Mouse (Mus musculus): ENCODE results near the gene Ddhd1.

Ddhd1 gene

GRCm38 (mm10) chr14:45644786-45645185 lies 13.2 kb downstream of the Ddhd1 start:
- in situ Hi-C loops (cut with MboI): no loop called here

DNA sequence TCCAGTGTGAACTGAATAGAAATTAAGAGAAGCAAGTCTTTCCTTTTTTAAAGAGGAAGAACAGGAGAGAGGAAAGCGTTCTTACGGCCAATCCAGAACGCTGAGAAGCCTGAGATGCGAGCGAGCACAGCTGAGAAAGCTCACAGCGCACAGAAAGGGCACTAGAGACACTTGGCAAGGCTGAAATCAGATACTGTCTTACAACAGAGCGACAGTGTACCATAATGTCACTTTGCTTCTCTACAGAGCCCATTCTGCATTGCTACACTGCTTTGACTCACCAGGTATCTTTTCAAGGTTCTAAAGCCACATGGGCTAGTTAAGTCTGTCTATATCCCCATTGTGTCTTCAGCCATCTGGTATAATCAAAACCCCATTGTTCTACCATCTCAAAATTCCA lies 13.7 kb downstream of the Ddhd1 start:
- in situ Hi-C loops (cut with MboI): no loop called here

DNA sequence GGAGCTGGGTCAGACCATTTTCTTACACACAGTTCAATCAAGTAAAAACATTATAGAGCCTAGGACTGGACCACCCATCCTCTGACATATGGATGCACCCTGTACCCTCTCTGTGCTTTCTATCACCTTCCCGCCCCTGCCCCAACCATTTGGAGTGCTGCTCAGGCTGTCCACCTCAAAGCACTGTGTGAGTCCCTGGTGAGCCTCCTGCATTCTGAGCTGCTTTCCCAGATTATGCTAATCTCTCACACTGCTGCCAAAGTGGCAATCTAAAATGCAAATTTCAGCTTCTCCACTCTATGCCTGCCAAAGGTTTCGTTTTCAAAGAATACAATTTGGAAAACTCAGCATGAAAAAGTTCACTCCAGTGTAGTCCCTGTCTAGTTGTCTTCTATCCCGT lies 14.5 kb downstream of the Ddhd1 start:
- in situ Hi-C loops (cut with MboI): no loop called here

GRCm38 (mm10) chr14:45642795-45643194 lies 15.1 kb downstream of the Ddhd1 start:
- in situ Hi-C loops (cut with MboI): no loop called here

DNA sequence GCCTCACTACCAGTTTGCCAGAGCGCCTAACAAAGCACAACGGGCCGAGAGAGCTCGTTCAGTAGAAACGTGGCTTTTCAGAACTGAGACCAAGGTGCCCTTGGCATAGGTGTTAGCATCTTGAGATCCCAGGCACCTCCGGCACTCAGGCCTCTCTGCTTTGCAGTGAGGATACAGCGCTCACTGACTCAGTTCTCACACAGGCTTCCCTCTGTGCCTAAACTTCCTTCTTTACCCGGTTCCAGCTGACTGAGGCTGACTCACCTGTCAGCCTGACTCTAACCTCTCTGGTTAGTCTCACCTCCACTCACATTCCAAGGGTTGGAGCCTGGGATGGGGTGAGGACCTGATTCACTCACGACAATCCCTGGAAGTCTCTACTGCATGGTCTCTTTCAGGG lies 15.7 kb downstream of the Ddhd1 start:
- in situ Hi-C loops (cut with MboI): no loop called here

DNA sequence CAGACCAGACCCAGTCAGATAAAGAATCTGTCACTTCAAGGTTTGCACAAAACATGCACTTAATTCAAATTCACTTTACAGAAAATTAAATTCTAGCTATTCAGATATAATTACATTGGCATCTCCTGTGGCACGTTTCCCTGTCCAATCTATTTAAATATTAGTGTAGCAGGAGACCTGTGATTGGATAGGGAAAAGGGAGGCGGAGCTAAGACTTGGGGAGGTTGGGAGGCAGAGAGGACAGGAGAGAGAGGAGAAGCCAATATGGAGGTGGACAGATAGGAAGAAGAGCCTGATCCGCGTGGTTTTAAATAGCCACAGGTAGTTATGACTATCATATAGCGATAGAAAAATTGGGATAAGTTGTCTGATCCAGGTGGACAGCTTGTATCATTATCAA lies 19.2 kb downstream of the Ddhd1 start:
- in situ Hi-C loops (cut with MboI): no loop called here

- in situ Hi-C loops (cut with MboI): no loop called here
Observed at GRCm38 (mm10) chr14:45635496-45635895, 22.4 kb downstream of the Ddhd1 start.

DNA sequence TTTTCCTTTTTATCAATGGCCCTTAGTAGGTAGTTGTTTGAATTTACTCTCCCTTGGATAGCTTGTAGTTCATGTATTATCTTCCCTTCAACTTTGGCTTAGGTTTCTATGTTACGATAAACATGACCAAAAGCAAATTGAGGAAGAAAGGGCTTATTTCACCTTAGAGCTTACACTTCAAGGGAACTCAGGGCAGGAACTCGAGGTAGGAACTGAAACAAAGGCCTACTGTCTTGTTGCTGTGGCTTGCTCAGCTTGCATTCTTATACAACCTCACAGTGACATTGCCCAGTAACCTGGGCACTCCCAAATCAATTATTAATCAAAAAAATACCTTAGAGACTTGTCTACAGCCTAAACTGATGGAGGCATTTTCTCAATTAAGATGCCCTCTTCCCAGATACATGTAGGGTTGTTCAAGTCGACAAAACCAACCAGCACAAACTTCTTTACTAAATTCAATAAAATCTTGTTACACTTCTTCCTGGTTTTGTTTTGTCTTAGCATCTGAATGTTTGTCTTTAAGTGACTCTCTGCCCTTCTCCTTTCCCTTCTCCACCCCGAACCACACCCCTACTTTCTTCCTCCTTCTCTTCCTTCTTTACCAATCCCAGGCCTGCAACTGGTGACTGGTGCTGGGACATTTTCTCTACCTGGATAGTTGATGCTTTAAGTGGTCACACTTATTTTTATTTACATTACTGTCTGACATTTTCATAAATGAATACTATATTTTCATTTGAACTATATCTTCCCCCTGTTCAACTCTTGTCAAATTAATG lies 25.0 kb downstream of the Ddhd1 start:
- in situ Hi-C loops (cut with MboI): no loop called here

DNA sequence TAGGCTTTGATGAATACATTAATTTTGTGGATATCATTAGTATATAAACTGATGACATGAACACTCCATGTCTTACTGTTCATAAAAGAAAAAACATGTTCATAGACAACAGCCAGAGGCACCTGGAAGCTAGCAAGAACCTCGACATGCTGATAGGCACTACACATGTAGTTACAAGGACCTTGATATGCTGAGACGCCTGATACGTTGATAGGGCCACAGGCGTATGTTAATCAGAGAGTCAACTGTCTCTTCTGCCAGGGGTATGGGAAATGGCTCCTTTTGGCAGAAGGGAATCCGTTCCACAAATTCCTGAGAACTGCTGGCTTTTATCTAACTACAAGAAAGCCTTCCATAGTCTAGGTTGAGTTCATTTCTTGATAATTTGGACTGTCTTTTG lies 27.4 kb downstream of the Ddhd1 start:
- in situ Hi-C loops (cut with MboI): no loop called here

GRCm38 (mm10) chr14:45629938-45630337 lies 28.0 kb downstream of the Ddhd1 start:
- in situ Hi-C loops (cut with MboI): no loop called here

GRCm38 (mm10) chr14:45618351-45618750 lies 39.6 kb downstream of the Ddhd1 start:
- in situ Hi-C loops (cut with MboI): no loop called here

DNA sequence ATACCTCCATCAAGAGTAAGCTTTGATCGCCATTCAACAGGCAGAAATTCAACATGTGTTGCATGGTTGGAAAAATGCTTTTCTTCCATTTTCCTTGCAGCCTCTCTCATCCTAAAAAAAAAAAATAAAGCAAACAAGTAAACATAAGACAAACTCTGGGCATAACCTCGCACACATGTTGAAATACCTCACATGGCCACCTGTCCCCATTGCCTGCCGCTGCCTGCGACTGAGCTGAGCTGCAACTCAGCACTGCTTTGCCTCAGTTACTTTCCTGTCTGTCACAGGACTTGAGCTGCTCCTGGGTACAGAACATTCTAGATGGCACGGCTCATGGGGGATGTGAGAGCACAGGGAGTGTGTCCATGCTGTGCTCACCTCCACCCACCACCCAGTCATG lies 41.4 kb downstream of the Ddhd1 start:
- in situ Hi-C loops (cut with MboI): no loop called here

GRCm38 (mm10) chr14:45615776-45616175 lies 42.2 kb downstream of the Ddhd1 start:
- in situ Hi-C loops (cut with MboI): no loop called here

GRCm38 (mm10) chr14:45614822-45615221 lies 43.1 kb downstream of the Ddhd1 start:
- in situ Hi-C loops (cut with MboI): no loop called here

DNA sequence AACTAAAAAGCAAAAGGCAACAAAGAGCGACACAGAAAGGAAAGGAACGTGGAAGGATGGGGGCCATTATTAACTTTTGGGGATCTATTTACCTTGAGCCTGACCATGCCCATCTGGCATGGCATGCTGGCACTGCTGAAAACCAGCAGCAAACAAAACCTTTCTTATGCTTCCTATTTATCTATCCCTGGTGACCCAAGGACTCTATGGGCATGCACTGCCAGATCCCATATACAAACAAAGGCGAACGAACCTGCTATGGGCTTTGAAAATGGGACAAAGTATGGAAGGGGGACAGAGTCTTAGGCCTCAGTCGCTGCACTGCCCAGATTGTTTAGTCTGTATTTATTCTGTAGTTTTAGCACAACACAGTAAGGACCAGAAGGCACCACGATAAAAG lies 43.5 kb downstream of the Ddhd1 start:
- in situ Hi-C loops (cut with MboI): no loop called here

- in situ Hi-C loops (cut with MboI): no loop called here
Observed at GRCm38 (mm10) chr14:45611654-45612053, 46.3 kb downstream of the Ddhd1 start.

GRCm38 (mm10) chr14:45602002-45602401 lies 55.9 kb downstream of the Ddhd1 start:
- in situ Hi-C loops (cut with MboI): no loop called here

DNA sequence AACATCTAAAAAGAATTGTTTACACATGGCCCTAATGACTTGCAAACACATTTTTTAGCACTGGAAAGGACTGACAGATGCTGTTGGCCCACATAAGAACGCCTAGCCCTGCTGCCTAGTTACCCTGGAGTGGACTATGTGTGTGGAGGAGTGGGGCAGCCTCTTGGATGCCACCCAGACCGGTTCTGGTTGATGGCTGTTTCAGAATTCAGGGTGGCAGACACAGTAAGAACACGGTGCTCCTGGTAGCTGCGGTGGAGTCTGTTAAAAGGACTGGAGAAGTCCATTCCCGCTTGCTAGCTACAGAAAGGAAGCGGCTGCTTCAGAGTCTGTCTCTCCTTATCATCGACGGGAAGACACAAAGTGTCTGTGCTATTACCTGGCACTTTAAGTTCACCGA lies 57.4 kb downstream of the Ddhd1 start:
- in situ Hi-C loops (cut with MboI): no loop called here

GRCm38 (mm10) chr14:45597855-45598254 lies 60.1 kb downstream of the Ddhd1 start:
- in situ Hi-C loops (cut with MboI): no loop called here

DNA sequence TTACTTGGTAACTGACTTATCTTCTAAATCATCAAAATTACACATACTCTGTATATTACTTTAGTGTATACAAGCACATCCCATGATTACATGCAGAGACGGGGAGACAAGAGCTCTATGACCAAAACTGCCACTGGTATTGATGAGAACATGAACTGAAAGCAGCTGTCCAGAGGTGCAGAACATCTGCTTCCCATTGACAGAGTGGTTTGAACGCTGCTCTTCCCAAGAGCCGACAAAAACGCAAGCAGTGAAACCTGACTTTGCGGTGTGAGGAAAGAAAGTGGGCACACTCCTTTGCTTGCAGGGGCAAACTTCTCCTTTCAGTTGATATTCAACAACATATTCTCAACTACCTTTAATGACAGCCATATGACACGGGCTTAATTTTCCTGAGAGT lies 64.7 kb downstream of the Ddhd1 start:
- in situ Hi-C loops (cut with MboI): no loop called here

- in situ Hi-C loops (cut with MboI): no loop called here
Observed at GRCm38 (mm10) chr14:45588403-45588802, 69.5 kb downstream of the Ddhd1 start.

DNA sequence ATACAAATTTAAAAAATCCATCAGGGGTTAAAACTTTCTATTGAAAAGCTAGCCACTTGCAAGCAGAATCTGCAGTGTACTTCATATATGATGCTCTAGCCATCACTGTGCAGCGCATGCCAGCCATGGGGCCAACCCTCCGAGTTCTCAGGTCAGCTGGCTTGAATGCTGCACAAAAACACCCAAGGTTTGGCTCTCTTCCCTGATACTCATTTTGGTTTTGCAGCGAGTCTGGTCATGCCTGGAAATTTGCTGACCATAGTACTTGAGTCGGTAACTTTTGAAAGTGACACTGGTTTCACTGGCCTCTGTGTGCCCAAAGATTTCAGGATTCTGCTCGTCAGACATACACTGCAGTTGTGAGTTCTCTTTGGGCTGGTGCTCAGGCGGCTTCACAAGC lies 70.4 kb downstream of the Ddhd1 start:
- in situ Hi-C loops (cut with MboI): no loop called here

- in situ Hi-C loops (cut with MboI): no loop called here
Observed at GRCm38 (mm10) chr14:45583494-45584027, 74.4 kb downstream of the Ddhd1 start.

Data from mature B cell (primary cell).